Mouse (Mus musculus) liver, adult 2 months (tissue): ENCODE measurements around the gene Jmjd4.

Experiments
- CTCF ChIP-seq: fragments of 200-500 bp; IDR thresholded peaks from 2 replicates; pipeline ENCODE4 v1.5.1; 2011; ENCODE audit warnings: low read depth, low read length, control low read depth
- POLR2A ChIP-seq: fragments of 200-500 bp; IDR thresholded peaks from 2 replicates; pipeline ENCODE4 v1.6.1; 2011; ENCODE audit warnings: low read length, control low read depth; ENCODE audit not compliant: insufficient read depth; ENCODE audit errors: extremely low read depth

- no peak for TF ChIP-seq CTCF
- TF ChIP-seq POLR2A, result no peak
Observed at GRCm38 (mm10) chr11:59456891-59457290, 7.0 kb downstream of the Jmjd4 start.
